10 mouse cellular contexts compared by ENCODE assay signal in genomic region chr14:12057856-12058255, GRCm38 (mm10).
DNase-seq lines count a peak whose midpoint lies in the region; ATAC-seq and TF ChIP-seq lines count a peak whose summit lies in the region.
"Had no signal": no experiment of that assay in that cellular context is flagged by ENCODE, and none has a peak within 500 bp of the region (broad histone marks: within the 10 kb centered on the region; RNA-seq: fewer than 3 reads in every experiment).

No protein-coding gene starts in this region.

- peak in 1 of 2 experiments; percentile 15 for DNase-seq in cerebellum, adult 2 months
- peak; percentile 28 to 41 for DNase-seq in kidney, adult 8-10 months
- DNase-seq in R1 (ENCODE audit: low read depth, low spot score) (peak; percentile 44), MN1 (ENCODE audit: low spot score) (no peak)
- DNase-seq in heart, postnatal 25 days (ENCODE audit: low spot score): peak; percentile 15
- no peak for DNase-seq in urinary bladder, adult 2 months (ENCODE audit: low spot score)

- no peak for TF ChIP-seq POLR2A in cerebellum, adult 2 months (IDR thresholded peaks at IDR 0.05; ENCODE audit: borderline replicate concordance, insufficient read depth, low read length)

- ATAC-seq in cerebellum, adult (ENCODE audit: insufficient number of reproducible peaks, low FRiP score, low TSS enrichment): no peak
- ATAC-seq in kidney, embryonic 16.5 days (ENCODE audit: low FRiP score, low TSS enrichment): no peak

- peak; percentile 32; the same call in 1 of the 2 replicates for TF ChIP-seq CTCF in cerebellum, adult 2 months (IDR thresholded peaks at IDR 0.05; ENCODE audit: borderline replicate concordance, insufficient read depth, low read depth, low read length)

- no peak overlapping the region for H3K9ac ChIP-seq in kidney, embryonic 16.5 days (replicated peaks; ENCODE audit: low read length)
- H3K9ac ChIP-seq: embryonic facial prominence, embryonic 13.5 days; limb, embryonic 13.5 days had no signal

- H3K27ac ChIP-seq in cerebellum, adult 2 months (ENCODE audit: insufficient read depth, low read length): no peak overlapping the region
- H3K27ac ChIP-seq in kidney, embryonic 16.5 days (ENCODE audit: low read length): no peak overlapping the region
- H3K27ac ChIP-seq: embryonic facial prominence, embryonic 13.5 days; limb, embryonic 13.5 days had no signal

- H3K4me1 ChIP-seq in cerebellum, adult 2 months (ENCODE audit: control insufficient read depth, insufficient read depth, low read length): no peaks in the 10 kb centered on the region
- H3K4me1 ChIP-seq in kidney, embryonic 16.5 days (ENCODE audit: insufficient read depth, low read length): no peaks in the 10 kb centered on the region
- H3K4me1 ChIP-seq: embryonic facial prominence, embryonic 13.5 days had no signal

- no peak overlapping the region for H3K4me2 ChIP-seq in kidney, embryonic 16.5 days (replicated peaks; ENCODE audit: low read depth, low read length)
- H3K4me2 ChIP-seq: embryonic facial prominence, embryonic 13.5 days; limb, embryonic 13.5 days had no signal

- 0 out of 2 replicates have a peak, but pooled peaks cover 3% of the 10 kb centered on the region for H3K9me3 ChIP-seq in kidney, embryonic 16.5 days (ENCODE audit: low read length)
- H3K9me3 ChIP-seq: embryonic facial prominence, embryonic 13.5 days; limb, embryonic 13.5 days had no signal

- intact Hi-C loops in heart, postnatal 25 days (cut with DNase I): loop anchor here (5.0 kb wide), 2 partner anchors 171 to 191 kb away; no protein-coding TSS in a partner anchor

- no peaks in the 10 kb centered on the region; the same call in 1 of the 2 replicates for H3K36me3 ChIP-seq in kidney, embryonic 16.5 days (ENCODE audit: insufficient read depth, low read length)
- H3K36me3 ChIP-seq: embryonic facial prominence, embryonic 13.5 days; limb, embryonic 13.5 days had no signal

- 74% methylated on average over 2 of the region's 2 CpGs for WGBS in cerebellum, adult 2 months
- 68% methylated on average over 2 of the region's 2 CpGs for WGBS in kidney, embryonic 16.5 days

- H3K27me3 ChIP-seq in cerebellum, adult 2 months (ENCODE audit: control insufficient read depth, insufficient read depth, low read length): no peaks in the 10 kb centered on the region
- H3K27me3 ChIP-seq in kidney, embryonic 16.5 days (ENCODE audit: insufficient read depth, low read length): no peaks in the 10 kb centered on the region
- H3K27me3 ChIP-seq: embryonic facial prominence, embryonic 13.5 days; limb, embryonic 13.5 days had no signal

- no peak overlapping the region for H3K4me3 ChIP-seq in cerebellum, adult 2 months (replicated peaks; ENCODE audit: insufficient read depth, low read depth, low read length)
- H3K4me3 ChIP-seq in kidney, embryonic 16.5 days (ENCODE audit: low read length): no peak overlapping the region
- H3K4me3 ChIP-seq: embryonic facial prominence, embryonic 13.5 days; limb, embryonic 13.5 days had no signal

Comparison
In these comparisons a context has a peak if more than half of its experiments do, and no peak if none do; other contexts are left out.
1. DNase-seq: peak in kidney, adult 8-10 months (2 of 2), R1 (single experiment) and heart, postnatal 25 days (single experiment); none in MN1 (single experiment) and urinary bladder, adult 2 months (single experiment).